Mouse (Mus musculus): ENCODE results near the gene Prpf40a.

DNA sequence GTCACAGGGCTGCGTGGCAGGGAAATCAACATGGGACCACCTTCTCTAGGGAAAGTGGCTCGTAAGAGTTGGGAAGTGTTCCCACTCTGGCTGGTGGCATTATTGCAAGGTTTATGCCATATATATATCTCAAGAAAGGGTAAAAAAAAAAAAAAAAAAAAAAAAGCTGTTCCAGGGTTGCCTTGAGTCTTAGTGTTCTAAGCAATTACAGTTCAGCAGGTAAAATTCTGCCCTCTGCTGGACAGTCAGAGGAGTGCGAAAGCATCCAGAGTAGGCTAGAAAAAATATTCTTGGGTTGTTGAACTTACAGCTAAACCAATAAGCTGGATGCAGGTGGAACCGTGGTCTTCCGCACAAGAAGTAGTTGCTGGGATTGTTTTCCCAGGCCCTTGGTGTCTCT, 69.3 kb downstream of the Prpf40a start:
- TF ChIP-seq CTCF (IDR thresholded peaks at IDR 0.05; ENCODE audit: control insufficient read depth, insufficient read depth, insufficient read length) = no peak
- no peak for TF ChIP-seq CEBPB (IDR thresholded peaks at IDR 0.05; ENCODE audit: low read depth)
- no peak for TF ChIP-seq MAX (IDR thresholded peaks at IDR 0.05)

Data from C2C12 (cell line).